Mouse (Mus musculus): ENCODE data around the gene Abo.

- TF ChIP-seq CTCF (IDR thresholded peaks at IDR 0.05; ENCODE audit: borderline replicate concordance, control insufficient read depth, extremely low read depth, insufficient read depth, low read length, poor library complexity), result 0 out of 2 replicates have a peak, but pooled peaks have one; percentile 39
- peak; percentile 94 for TF ChIP-seq POLR2A (IDR thresholded peaks at IDR 0.05; ENCODE audit: control insufficient read depth, extremely low read depth, insufficient read depth, low read length, poor library complexity)
Measured at GRCm38 (mm10) chr2:26910124-26910993, 45.6 kb upstream of the Abo start, which contains the start of the genes Med22 and Rpl7a.
